Mouse (Mus musculus): ENCODE measurements around the gene Cox8b. TPM values are rescaled to one million over a fixed set of nuclear protein-coding genes. Genes with fewer than 3 reads are reported as not detected.
A peak's percentile ranks its signal among the peaks of the same experiment; 100 is the strongest.
"Not testable (repeated sequence)": the region's sequence is repeated elsewhere in the genome, so short reads cannot be mapped to it uniquely, and the experiment has no call there.

The Cox8b gene
- polyA plus RNA-seq, 1 experiment = not detected

DNA sequence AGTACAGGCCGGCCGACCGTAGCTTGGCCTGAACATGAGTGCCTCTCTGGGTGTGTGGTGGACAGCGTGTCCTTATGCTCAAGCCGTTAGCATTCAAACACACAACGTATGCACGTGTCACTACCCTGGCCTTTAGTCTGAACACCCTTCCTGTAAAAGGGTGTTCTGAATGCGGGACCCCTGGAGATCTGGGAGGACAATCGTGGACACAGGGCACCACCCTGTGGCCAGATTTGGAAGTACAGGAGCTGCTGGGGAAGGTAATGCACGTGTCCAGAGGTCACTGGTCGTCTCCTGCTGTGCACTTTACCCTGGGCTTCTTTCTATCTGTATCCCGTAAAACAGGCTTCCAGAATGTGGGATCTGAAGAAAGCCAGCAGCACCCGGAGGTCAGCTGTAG, 3.0 kb upstream of the Cox8b start:
- Histone ChIP-seq H3K27me3 (replicated peaks) (peaks cover 3% of the 10 kb centered on the region), H3K4me3 (replicated peaks) (no peak overlapping the region), H3K36me3 (replicated peaks; ENCODE audit: low read length) (peaks cover 32% of the 10 kb centered on the region), H3K4me1 (peaks cover 41% of the 10 kb centered on the region), H3K9me3 (no peaks in the 10 kb centered on the region)
- TF ChIP-seq GATA1 (IDR thresholded peaks at IDR 0.05; ENCODE audit: borderline replicate concordance, low read length) (no peak), FLI1 (IDR thresholded peaks at IDR 0.05; ENCODE audit: low read length) (no peak)

DNA sequence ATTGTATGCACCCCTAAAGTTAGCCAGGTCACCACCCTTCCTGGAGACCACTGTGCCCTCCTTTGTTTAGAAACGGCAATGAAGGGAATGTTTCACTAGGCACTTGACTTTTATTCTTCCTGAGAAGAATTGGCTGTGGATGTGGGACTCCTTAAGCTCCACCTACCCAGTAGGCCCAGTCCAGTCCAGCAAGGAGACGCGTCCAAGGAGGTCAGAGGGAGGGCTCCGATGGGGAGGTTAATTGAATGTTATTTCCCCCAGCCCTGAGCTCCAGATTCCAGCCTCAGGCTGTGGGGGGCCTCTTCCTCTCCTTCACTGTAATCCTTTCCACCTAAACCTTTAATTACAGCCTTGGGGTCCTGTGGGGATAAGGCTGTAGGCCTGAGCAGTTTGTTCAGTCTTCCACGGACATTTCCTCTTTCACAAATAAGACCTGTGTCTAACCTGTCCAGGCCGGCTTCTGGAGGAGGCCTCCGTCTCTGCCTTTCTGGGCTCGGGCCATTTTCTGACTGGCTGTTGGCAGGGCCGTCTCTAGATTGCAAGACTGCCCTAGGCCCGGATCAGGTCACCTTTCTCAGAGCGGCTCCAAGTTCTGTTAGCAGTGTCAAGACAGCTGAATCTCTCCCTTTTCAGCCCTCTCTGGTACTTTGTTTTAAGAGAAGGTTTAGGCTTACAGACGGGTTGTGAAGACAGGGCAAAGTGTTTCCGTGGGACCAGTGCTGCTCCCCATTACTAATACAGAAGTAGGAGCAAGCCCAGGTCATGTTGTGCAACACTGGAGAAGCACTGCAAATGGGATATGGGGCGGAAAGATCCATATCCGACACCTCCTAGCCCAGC, 2.0 kb upstream of the Cox8b start:
- peaks cover 3% of the 10 kb centered on the region for H3K27me3 ChIP-seq (replicated peaks)
- peaks cover 42% of the 10 kb centered on the region for H3K36me3 ChIP-seq (replicated peaks; ENCODE audit: low read length)
- TF ChIP-seq GATA1 (IDR thresholded peaks at IDR 0.05; ENCODE audit: borderline replicate concordance, low read length) (no peak), FLI1 (IDR thresholded peaks at IDR 0.05; ENCODE audit: low read length) (no peak)
- H3K4me3 ChIP-seq (replicated peaks) = no peak overlapping the region
- H3K9me3 ChIP-seq = no peaks in the 10 kb centered on the region
- peaks cover 39% of the 10 kb centered on the region for H3K4me1 ChIP-seq

DNA sequence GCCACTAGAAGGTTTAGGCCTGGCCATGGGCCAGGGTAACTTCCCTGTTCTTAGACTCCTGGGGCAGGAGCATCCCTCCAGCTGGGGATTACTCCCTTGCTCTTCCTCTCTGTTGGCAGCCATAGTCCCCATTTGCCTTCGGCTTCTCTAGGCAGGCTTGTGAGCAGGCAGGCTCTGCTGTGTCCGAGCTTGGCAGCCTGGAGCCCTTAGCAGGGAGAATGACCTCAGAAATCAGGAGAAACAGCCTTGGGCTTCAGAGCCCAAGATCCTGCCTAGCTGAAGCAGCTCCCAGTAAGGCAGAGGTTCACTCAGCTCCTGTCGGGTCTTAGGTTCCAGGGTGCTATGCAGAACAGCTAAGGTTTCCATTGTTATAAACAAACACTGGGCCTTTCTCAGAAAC, 1.1 kb downstream of the Cox8b start:
- no peaks in the 10 kb centered on the region for H3K27me3 ChIP-seq (replicated peaks)
- TF ChIP-seq GATA1 (IDR thresholded peaks at IDR 0.05; ENCODE audit: borderline replicate concordance, low read length) (no peak), FLI1 (IDR thresholded peaks at IDR 0.05; ENCODE audit: low read length) (no peak)
- peaks cover 69% of the 10 kb centered on the region for H3K36me3 ChIP-seq (replicated peaks; ENCODE audit: low read length)
- H3K9me3 ChIP-seq = no peaks in the 10 kb centered on the region
- no peak overlapping the region for H3K4me3 ChIP-seq (replicated peaks)
- peaks cover 26% of the 10 kb centered on the region for H3K4me1 ChIP-seq

GRCm38 (mm10) chr7:140897863-140898262, 2.4 kb downstream of the Cox8b start:
- peaks cover 81% of the 10 kb centered on the region for H3K36me3 ChIP-seq (replicated peaks; ENCODE audit: low read length)
- peaks cover 16% of the 10 kb centered on the region; the same call in 1 of the 2 replicates for H3K4me1 ChIP-seq
- TF ChIP-seq GATA1 (IDR thresholded peaks at IDR 0.05; ENCODE audit: borderline replicate concordance, low read length) (no peak), FLI1 (IDR thresholded peaks at IDR 0.05; ENCODE audit: low read length) (no peak)
- H3K4me3 ChIP-seq (replicated peaks) = no peak overlapping the region
- no peaks in the 10 kb centered on the region for H3K27me3 ChIP-seq (replicated peaks)
- H3K9me3 ChIP-seq = no peaks in the 10 kb centered on the region

DNA sequence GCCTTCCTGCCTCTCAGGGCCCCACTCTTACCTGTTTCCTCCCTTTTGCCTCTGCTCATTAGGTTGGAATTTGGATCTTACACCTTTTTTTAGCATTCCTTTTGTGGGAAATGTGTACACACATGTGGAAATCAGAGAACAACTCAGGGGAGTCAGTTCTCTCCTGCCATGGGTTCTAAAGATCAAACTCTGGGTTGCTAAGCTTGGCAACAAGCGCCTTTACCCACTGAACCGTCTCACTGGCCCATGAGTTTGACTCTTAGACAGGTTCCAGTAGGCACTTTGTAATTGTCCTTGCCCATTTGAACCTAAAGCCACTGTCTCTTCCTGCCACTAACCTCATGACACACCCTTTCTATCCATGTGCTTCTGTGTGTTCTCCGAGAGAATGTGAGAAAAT, 5.6 kb downstream of the Cox8b start:
- Histone ChIP-seq H3K4me3 (replicated peaks) (no peak overlapping the region), H3K36me3 (replicated peaks; ENCODE audit: low read length) (peaks cover 81% of the 10 kb centered on the region), H3K9me3 (no peaks in the 10 kb centered on the region), H3K27me3 (replicated peaks) (no peaks in the 10 kb centered on the region), H3K4me1 (peaks cover 9% of the 10 kb centered on the region; the same call in 1 of the 2 replicates)
- TF ChIP-seq FLI1 (IDR thresholded peaks at IDR 0.05; ENCODE audit: low read length) (no peak), GATA1 (IDR thresholded peaks at IDR 0.05; ENCODE audit: borderline replicate concordance, low read length) (no peak)

- H3K4me3 ChIP-seq (replicated peaks) = no peak overlapping the region
- TF ChIP-seq FLI1 (IDR thresholded peaks at IDR 0.05; ENCODE audit: low read length) (no peak), GATA1 (IDR thresholded peaks at IDR 0.05; ENCODE audit: borderline replicate concordance, low read length) (no peak)
- H3K27me3 ChIP-seq (replicated peaks) = no peaks in the 10 kb centered on the region
- H3K4me1 ChIP-seq = peaks cover 9% of the 10 kb centered on the region; the same call in 1 of the 2 replicates
- no peaks in the 10 kb centered on the region for H3K9me3 ChIP-seq
- H3K36me3 ChIP-seq (replicated peaks; ENCODE audit: low read length) = peaks cover 81% of the 10 kb centered on the region
Measured at GRCm38 (mm10) chr7:140894031-140894430, 6.2 kb downstream of the Cox8b start.

GRCm38 (mm10) chr7:140890636-140891035, 9.6 kb downstream of the Cox8b start:
- H3K9me3 ChIP-seq; H3K4me3 ChIP-seq (replicated peaks); H3K27me3 ChIP-seq (replicated peaks); H3K4me1 ChIP-seq: not testable (repeated sequence)
- H3K36me3 ChIP-seq (replicated peaks; ENCODE audit: low read length) = peaks cover 82% of the 10 kb centered on the region

DNA sequence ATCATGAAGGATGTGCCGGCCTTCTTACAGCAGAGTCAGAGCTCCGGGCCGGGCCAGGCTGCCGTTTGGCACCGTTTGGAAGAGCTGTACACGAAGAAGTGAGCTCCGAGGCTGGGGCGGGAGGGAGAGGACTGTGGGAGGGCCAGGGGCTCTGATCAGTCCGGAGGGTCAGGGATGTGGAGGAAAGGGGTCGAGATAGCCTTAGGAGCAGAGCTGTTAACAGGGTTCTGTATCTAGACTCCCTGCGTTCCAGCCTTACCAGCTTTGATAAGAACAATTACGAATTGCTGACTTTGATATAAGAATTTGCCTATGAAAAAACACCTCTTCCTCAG, 17.8 kb downstream of the Cox8b start:
- Histone ChIP-seq H3K4me3 (replicated peaks) (peak overlapping the region; percentile 95), H3K36me3 (replicated peaks; ENCODE audit: low read length) (peaks cover 57% of the 10 kb centered on the region), H3K27me3 (replicated peaks) (no peaks in the 10 kb centered on the region), H3K9me3 (no peaks in the 10 kb centered on the region), H3K4me1 (peaks cover 50% of the 10 kb centered on the region)
- no peak for TF ChIP-seq GATA1 (IDR thresholded peaks at IDR 0.05; ENCODE audit: borderline replicate concordance, low read length)
- TF ChIP-seq FLI1 (IDR thresholded peaks at IDR 0.05; ENCODE audit: low read length) = no peak

- Histone ChIP-seq H3K4me1 (peaks cover 56% of the 10 kb centered on the region), H3K36me3 (replicated peaks; ENCODE audit: low read length) (peaks cover 57% of the 10 kb centered on the region), H3K9me3 (no peaks in the 10 kb centered on the region), H3K4me3 (replicated peaks) (peak within 1 kb of the TSS; percentile 95), H3K27me3 (replicated peaks) (no peaks in the 10 kb centered on the region)
- peak; percentile 79; the same call in 1 of the 2 replicates for TF ChIP-seq FLI1 (IDR thresholded peaks at IDR 0.05; ENCODE audit: low read length)
- TF ChIP-seq GATA1 (IDR thresholded peaks at IDR 0.05; ENCODE audit: borderline replicate concordance, low read length) = no peak
Measured at GRCm38 (mm10) chr7:140881696-140882468, 18.4 kb downstream of the Cox8b start, which contains the start of the genes Psmd13 and Sirt3. Gene Psmd13 (plus strand): TSS chr7:140881968. Gene Sirt3 (minus strand): TSS chr7:140882309.

All from megakaryocyte, embryonic 14.5 days (primary cell).